Mouse (Mus musculus): ENCODE data around the gene Zfp385c. TPM values are rescaled to one million over a fixed set of nuclear protein-coding genes. Genes with fewer than 3 reads are reported as not detected.

Zfp385c gene
- polyA plus RNA-seq, 1 experiment, result not detected

GRCm38 (mm10) chr11:100628056-100628455, 64.2 kb downstream of the Zfp385c start:
- Histone ChIP-seq H3K4me1 (ENCODE audit: control insufficient read depth, insufficient read depth, low read length) (peaks cover 8% of the 10 kb centered on the region), H3K4me3 (replicated peaks; ENCODE audit: control insufficient read depth, low read depth, low read length) (no peak overlapping the region), H3K27ac (ENCODE audit: control insufficient read depth, insufficient read depth, low read depth, low read length, poor library complexity) (no peak overlapping the region)
- TF ChIP-seq POLR2A (IDR thresholded peaks at IDR 0.05; ENCODE audit: borderline replicate concordance, control insufficient read depth, low read depth, low read length) (no peak), CTCF (IDR thresholded peaks at IDR 0.05; ENCODE audit: control insufficient read depth, insufficient read depth, low read length) (no peak)
- WGBS, result 71% methylated on average over 5 of the region's 5 CpGs

- peaks cover 8% of the 10 kb centered on the region for H3K4me1 ChIP-seq (ENCODE audit: control insufficient read depth, insufficient read depth, low read length)
- peak overlapping the region; percentile 95 for H3K27ac ChIP-seq (ENCODE audit: control insufficient read depth, insufficient read depth, low read depth, low read length, poor library complexity)
- TF ChIP-seq CTCF (IDR thresholded peaks at IDR 0.05; ENCODE audit: control insufficient read depth, insufficient read depth, low read length) (peak; percentile 87), POLR2A (IDR thresholded peaks at IDR 0.05; ENCODE audit: borderline replicate concordance, control insufficient read depth, low read depth, low read length) (peak; percentile 60; the same call in 1 of the 2 replicates)
- peak overlapping the region; percentile 36 for H3K4me3 ChIP-seq (replicated peaks; ENCODE audit: control insufficient read depth, low read depth, low read length)
- 5% methylated on average over 9 of the region's 9 CpGs for WGBS
Observed at GRCm38 (mm10) chr11:100626701-100627195, 65.5 kb downstream of the Zfp385c start.

GRCm38 (mm10) chr11:100625754-100626700, 66.2 kb downstream of the Zfp385c start:
- peak overlapping the region; percentile 95 for H3K27ac ChIP-seq (ENCODE audit: control insufficient read depth, insufficient read depth, low read depth, low read length, poor library complexity)
- TF ChIP-seq CTCF (IDR thresholded peaks at IDR 0.05; ENCODE audit: control insufficient read depth, insufficient read depth, low read length) (no peak), POLR2A (IDR thresholded peaks at IDR 0.05; ENCODE audit: borderline replicate concordance, control insufficient read depth, low read depth, low read length) (no peak)
- 87% methylated on average over 23 of the region's 23 CpGs for WGBS

GRCm38 (mm10) chr11:100623867-100624266, 68.4 kb downstream of the Zfp385c start:
- Histone ChIP-seq H3K4me1 (ENCODE audit: control insufficient read depth, insufficient read depth, low read length) (peaks cover 8% of the 10 kb centered on the region), H3K4me3 (replicated peaks; ENCODE audit: control insufficient read depth, low read depth, low read length) (peak overlapping the region; percentile 10), H3K27ac (ENCODE audit: control insufficient read depth, insufficient read depth, low read depth, low read length, poor library complexity) (0 out of 2 replicates have a peak overlapping the region, but pooled peaks have one; percentile 0)
- WGBS, result 52% methylated on average over 5 of the region's 5 CpGs
- no peak for TF ChIP-seq POLR2A (IDR thresholded peaks at IDR 0.05; ENCODE audit: borderline replicate concordance, control insufficient read depth, low read depth, low read length)
- TF ChIP-seq CTCF (IDR thresholded peaks at IDR 0.05; ENCODE audit: control insufficient read depth, insufficient read depth, low read length), result no peak

More at GRCm38 (mm10) chr11:100625754-100626700, 66.2 kb downstream of the Zfp385c start:
- Histone ChIP-seq H3K4me1 (ENCODE audit: control insufficient read depth, insufficient read depth, low read length) (peaks cover 8% of the 10 kb centered on the region), H3K4me3 (replicated peaks; ENCODE audit: control insufficient read depth, low read depth, low read length) (no peak overlapping the region)

- Histone ChIP-seq H3K4me3 (replicated peaks; ENCODE audit: control insufficient read depth, low read depth, low read length) (peak overlapping the region; percentile 90), H3K4me1 (ENCODE audit: control insufficient read depth, insufficient read depth, low read length) (peaks cover 8% of the 10 kb centered on the region), H3K27ac (ENCODE audit: control insufficient read depth, insufficient read depth, low read depth, low read length, poor library complexity) (peak overlapping the region; percentile 85)
- TF ChIP-seq CTCF (IDR thresholded peaks at IDR 0.05; ENCODE audit: control insufficient read depth, insufficient read depth, low read length), result peak; percentile 87
- peak; percentile 84; the same call in 1 of the 2 replicates for TF ChIP-seq POLR2A (IDR thresholded peaks at IDR 0.05; ENCODE audit: borderline replicate concordance, control insufficient read depth, low read depth, low read length)
- under 1% methylated on average over 24 of the region's 24 CpGs for WGBS
Observed at GRCm38 (mm10) chr11:100622714-100623113, 69.5 kb downstream of the Zfp385c start.

GRCm38 (mm10) chr11:100619982-100620381, 72.3 kb downstream of the Zfp385c start, which contains the start of gene Dnajc7:
Dnajc7 (minus strand) TSS chr11:100620168.
- 18% methylated on average over 11 of the region's 11 CpGs for WGBS
- no peak for TF ChIP-seq CTCF (IDR thresholded peaks at IDR 0.05; ENCODE audit: control insufficient read depth, insufficient read depth, low read length)
- no peak for TF ChIP-seq POLR2A (IDR thresholded peaks at IDR 0.05; ENCODE audit: borderline replicate concordance, control insufficient read depth, low read depth, low read length)
- Histone ChIP-seq H3K4me3 (replicated peaks; ENCODE audit: control insufficient read depth, low read depth, low read length) (peak within 1 kb of the TSS; percentile 92), H3K27ac (ENCODE audit: control insufficient read depth, insufficient read depth, low read depth, low read length, poor library complexity) (peak within 1 kb of the TSS; percentile 76), H3K4me1 (ENCODE audit: control insufficient read depth, insufficient read depth, low read length) (peaks cover 2% of the 10 kb centered on the region; the same call in 1 of the 2 replicates)

- Histone ChIP-seq H3K4me1 (ENCODE audit: control insufficient read depth, insufficient read depth, low read length) (peaks cover 2% of the 10 kb centered on the region; the same call in 1 of the 2 replicates), H3K4me3 (replicated peaks; ENCODE audit: control insufficient read depth, low read depth, low read length) (peak overlapping the region; percentile 92), H3K27ac (ENCODE audit: control insufficient read depth, insufficient read depth, low read depth, low read length, poor library complexity) (peak overlapping the region; percentile 76)
- TF ChIP-seq CTCF (IDR thresholded peaks at IDR 0.05; ENCODE audit: control insufficient read depth, insufficient read depth, low read length), result no peak; the same call in 1 of the 2 replicates
- peak; percentile 92 for TF ChIP-seq POLR2A (IDR thresholded peaks at IDR 0.05; ENCODE audit: borderline replicate concordance, control insufficient read depth, low read depth, low read length)
- under 1% methylated on average over 40 of the region's 40 CpGs for WGBS
Observed at GRCm38 (mm10) chr11:100619485-100619975, 72.7 kb downstream of the Zfp385c start.

Data from bone marrow, adult 2 months (tissue).